Mouse (Mus musculus): ENCODE data around the gene Shf.
"Not testable (repeated sequence)": the region's sequence is repeated elsewhere in the genome, so short reads cannot be mapped to it uniquely, and the experiment has no call there.

The Shf gene

DNA sequence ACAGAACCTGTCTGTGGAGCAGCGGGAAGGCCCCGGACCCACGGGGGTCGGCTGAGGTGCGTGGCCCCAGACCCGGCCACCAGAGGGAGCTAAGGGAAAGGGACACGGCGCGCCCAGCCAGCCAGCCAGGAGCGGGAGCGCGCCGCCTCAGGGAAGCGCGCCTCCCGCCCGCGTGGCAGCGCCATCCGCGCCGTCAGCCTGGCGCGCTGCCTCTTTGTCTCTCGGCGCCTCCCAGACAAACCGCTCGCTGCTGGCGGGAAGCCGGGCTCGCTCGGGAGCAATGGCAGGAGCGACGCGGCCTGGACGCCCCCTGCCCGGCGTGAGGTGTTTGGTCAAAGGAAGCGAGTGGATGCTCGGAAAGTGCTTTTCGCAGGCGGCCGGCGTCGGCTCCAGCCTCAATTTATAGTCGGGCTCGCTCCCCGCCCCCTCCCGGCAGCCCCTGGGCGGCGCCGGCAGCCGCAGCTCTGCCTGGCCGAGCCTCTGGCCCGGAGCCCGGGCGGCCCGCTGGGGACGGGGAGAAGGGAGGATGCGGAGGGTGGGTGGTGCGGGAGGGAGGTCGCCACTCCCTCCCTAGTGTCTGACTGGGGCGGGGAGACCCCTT, 20.3 kb downstream of the Shf start:
- DNase-seq (ENCODE audit: low read depth, low spot score): peak; percentile 80

- no peak for DNase-seq (ENCODE audit: low read depth, low spot score)
Measured at GRCm38 (mm10) chr2:122347257-122347656, 21.7 kb downstream of the Shf start.

DNA sequence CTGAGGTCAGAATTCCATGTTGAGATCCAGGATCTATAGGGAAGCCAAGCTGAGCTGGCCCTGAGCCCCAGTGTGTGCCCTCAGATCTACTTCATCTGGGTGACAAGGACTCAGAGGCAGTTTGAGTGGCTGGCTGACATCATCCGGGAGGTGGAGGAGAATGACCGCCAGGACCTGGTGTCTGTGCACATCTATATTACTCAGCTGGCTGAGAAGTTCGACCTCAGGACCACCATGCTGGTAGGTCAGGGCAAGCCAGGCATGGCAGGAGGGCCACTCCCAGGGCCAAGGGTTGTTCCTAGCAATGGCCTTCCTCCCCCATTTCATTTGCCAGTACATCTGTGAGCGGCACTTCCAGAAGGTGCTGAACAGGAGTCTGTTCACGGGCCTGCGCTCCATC, 22.8 kb downstream of the Shf start:
- not testable (repeated sequence) for DNase-seq (ENCODE audit: low read depth, low spot score)

GRCm38 (mm10) chr2:122345106-122345893, 23.7 kb downstream of the Shf start:
- no peak for DNase-seq (ENCODE audit: low read depth, low spot score)

DNA sequence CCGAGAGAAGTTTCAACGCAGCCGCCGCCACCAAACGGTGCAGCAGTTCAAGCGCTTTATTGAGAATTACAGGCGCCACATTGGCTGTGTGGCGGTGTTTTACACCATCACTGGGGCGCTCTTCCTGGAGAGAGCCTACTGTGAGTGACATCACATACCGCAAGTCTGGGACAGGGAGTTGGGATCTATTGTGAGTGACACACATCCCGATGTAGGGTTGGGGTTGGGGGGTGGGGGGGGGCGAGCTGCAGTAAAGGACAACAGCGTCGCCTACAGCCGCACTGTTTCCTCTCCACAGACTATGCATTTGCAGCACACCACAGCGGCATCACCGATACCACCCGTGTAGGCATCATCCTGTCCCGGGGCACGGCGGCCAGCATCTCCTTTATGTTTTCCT, 31.7 kb downstream of the Shf start:
- no peak for DNase-seq (ENCODE audit: low read depth, low spot score)

DNA sequence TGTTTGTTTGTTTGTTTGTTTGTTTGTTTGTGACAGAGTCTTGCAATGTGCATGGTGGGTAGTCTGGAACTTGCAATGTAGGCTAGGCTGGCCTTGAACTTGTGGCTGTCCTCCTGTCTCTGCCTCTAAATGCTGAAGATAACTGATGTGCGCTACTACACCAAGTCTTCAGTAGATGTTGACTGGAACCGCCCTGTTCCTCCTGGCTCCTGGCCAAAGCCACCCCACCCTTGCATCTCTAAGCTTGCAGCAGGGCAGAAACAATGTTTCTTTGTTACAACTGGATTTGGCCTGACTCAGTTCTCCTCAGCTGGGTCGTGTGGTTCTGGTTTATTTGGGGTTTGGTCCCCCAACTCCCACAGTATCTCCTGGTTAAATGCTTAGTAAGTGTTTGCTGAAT, 34.8 kb downstream of the Shf start:
- DNase-seq (ENCODE audit: low read depth, low spot score): peak; percentile 60

DNA sequence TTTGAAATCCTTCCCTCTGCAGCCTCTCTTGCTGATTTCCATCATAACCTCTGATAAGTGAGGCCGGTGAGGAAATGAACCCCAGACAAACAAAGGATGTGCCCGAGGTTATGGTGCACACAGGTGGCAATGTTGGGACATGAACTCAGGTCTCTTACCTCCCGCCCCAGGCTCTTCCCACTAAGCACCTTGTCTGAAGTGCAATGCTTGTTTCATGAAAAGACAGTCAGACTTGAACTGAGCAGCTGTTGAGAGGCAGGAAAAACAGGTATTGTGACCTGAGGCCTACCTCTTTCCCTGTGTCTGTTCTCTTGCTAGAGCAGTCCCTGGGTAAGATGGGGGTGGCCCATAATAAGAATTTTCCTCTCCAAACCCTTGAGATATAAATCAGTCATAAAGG, 36.7 kb downstream of the Shf start:
- no peak for DNase-seq (ENCODE audit: low read depth, low spot score)

DNA sequence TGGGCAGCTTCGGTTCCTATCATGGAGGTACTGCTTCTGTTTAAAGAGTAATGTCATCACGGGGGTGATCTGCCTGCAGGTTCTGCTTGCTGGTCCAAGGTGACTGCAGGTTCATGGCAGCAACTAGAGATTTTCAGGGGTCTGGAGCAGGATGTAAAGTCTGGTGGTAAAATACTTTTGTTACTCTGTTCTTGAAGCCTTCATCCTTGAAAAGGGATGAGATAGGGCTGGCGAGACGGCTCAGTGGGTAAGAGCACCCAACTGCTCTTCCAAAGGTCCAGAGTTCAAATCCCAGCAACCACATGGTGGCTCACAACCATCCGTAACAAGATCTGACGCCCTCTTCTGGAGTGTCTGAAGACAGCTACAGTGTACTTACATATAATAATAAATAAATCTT, 38.6 kb downstream of the Shf start:
- DNase-seq (ENCODE audit: low read depth, low spot score): not testable (repeated sequence)

DNA sequence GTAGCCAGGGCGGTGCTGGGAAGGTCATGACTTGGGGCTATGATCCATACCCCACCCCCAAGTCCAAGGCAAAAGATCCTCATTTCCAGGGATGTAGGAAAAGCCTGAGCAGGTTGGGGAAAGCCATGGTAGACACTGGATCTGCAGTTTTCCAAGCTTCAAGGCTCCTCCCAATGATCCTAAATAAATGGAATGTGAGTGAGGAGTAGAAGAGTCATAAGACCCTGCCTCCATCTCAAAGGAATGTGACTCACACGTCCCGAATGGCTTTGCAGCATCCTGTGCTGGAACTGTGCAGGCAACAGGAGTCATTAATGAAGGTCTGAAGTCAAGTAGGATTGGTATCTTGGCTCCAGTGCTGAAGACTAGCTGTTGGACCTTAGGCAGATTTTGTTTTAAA, 41.0 kb downstream of the Shf start:
- DNase-seq (ENCODE audit: low read depth, low spot score): peak; percentile 89

DNA sequence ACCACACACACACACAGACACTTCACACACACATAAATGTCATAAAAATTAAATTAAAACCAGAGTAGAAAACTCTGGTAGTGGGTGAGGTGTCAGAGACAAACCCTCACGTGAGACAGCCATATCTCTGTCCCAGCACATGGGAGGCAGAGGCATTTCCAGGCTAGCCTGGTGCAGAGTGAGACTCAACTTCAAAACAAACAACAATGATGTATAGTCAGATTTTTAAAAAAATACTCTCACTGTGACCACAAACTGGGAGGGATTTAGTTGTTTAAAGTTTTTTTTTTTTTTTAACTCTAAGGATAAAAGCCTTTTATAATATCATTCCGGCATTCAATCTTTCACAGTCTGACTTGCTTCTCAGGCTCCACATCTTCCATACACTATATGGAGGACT, 43.6 kb downstream of the Shf start:
- DNase-seq (ENCODE audit: low read depth, low spot score): peak; percentile 61

GRCm38 (mm10) chr2:122324586-122324985, 44.4 kb downstream of the Shf start:
- no peak for DNase-seq (ENCODE audit: low read depth, low spot score)

GRCm38 (mm10) chr2:122323960-122324359, 45.0 kb downstream of the Shf start:
- DNase-seq (ENCODE audit: low read depth, low spot score): no peak

- DNase-seq (ENCODE audit: low read depth, low spot score): no peak
Measured at GRCm38 (mm10) chr2:122317384-122317783, 51.6 kb downstream of the Shf start.

GRCm38 (mm10) chr2:122315372-122315771, 53.6 kb downstream of the Shf start, which contains the start of gene Duox1:
Duox1 (plus strand) TSS chr2:122315672.
- DNase-seq (ENCODE audit: low read depth, low spot score): no peak

DNA sequence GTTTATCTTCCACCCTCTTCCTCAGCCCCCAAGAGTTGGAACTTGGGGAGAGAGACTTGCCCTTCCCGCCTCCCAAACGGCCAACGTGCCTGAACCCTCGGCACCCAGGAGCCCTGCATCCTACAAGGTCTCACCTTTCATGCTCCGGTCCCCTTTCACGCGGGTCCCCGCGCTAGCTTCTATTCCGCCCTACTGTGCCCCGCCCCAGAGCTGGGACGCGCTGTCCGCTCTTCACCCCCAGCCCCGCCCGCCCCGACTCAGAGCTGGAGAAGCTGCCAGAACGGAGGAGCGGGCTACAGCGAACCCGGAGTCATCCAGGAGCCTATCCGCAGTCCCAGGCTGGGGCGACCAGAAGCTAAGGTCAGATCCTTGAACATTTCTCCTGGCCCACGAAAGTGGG, 55.4 kb downstream of the Shf start, which contains the start of gene Duoxa1:
Gene Duoxa1, minus strand, starts transcription at position 195 of the 400 bp plus-strand sequence.
- no peak for DNase-seq (ENCODE audit: low read depth, low spot score)

DNA sequence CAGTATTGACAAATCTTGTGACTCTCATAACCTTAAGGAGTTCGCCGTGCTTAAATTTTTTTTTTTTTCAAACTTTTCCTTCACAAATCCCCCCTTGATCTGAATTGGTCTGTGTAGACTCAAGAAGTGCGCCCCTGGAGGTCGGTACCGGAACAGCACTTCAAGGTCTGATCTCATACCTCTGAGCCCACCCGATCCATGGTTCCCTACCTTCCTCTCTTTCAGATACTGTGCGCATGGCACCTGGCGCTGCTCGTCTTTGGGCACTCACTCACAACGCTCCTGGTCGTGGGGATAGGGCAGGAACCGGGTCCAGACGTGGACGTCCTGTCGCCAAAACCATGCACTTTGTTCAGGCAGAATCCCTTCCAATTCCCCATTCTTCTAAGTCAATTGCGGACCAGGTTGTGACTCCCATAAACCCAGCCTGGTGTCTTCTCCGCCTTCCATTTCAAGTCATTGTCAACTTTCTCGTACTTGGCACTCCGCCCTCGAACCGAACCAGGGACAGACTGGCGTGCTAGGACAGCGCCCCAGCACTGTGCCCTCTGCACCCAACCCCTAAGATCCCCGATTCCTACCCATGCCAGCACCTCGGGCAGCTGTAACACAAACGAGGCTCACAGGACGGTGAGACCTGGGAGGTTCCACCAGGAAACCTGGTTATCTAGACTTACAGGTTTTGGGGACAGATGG, 56.1 kb downstream of the Shf start:
- DNase-seq (ENCODE audit: low read depth, low spot score): peak; percentile 64

- DNase-seq (ENCODE audit: low read depth, low spot score): no peak
Measured at GRCm38 (mm10) chr2:122311561-122311960, 57.4 kb downstream of the Shf start.

DNA sequence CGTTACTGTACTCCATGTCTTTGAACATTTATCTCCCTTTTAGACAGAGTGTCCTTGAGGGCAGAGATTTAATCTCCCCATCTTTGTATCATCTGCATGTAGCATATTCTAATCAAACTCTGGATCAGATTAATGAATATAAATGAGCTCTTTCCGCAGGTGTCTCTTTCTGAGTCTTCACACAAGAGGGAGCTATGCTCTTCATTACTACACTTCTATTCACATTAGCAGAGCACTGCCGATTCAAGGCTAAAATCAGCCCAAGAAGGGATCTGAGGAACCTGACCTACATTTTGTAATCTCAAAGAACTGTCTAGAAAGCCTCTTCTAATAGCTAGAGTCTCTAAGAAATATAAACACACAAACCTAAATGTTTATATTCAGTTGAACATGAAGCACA, 59.3 kb downstream of the Shf start:
- DNase-seq (ENCODE audit: low read depth, low spot score): peak; percentile 45

DNA sequence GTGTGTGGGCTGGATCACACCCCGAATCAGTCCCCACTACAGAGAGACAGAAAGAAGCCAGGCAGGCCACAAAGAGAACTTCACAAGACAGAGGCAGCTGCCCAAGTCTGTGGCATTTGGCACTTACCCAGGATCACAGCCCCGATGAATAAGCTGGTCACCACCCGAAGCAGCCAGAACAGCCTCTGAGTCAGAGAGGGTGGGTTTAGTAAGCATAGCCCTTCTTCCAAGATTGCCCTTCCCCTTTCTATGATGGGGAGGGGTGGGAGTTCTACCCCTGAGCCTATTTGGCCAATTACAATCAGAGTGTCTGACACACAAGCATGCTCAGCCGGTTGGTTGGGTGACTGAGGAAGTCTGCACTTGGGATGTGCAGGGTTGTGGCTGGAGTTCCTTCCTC, 62.8 kb downstream of the Shf start:
- peak; percentile 92 for DNase-seq (ENCODE audit: low read depth, low spot score)

GRCm38 (mm10) chr2:122305097-122305892, 63.7 kb downstream of the Shf start:
- DNase-seq (ENCODE audit: low read depth, low spot score): peak; percentile 34

DNA sequence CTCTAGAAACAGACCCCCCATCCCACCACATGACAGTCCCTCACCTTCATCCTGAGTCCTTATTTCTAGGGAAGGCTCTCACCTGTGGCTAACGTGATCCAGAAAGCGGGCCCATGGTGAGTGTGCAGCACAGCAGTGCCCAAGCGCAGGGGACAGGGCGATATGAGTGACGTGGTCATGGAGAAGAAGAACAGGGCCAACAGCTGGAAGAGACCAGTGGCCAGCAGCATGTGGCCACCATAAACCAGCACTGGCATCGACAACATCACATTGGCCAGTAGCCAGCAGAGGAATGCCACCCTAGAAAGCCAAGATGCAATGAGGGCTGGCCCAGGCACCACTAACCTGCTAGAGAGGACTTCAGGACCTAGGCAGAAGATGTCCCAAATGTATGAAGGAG, 64.4 kb downstream of the Shf start:
- peak; percentile 24 for DNase-seq (ENCODE audit: low read depth, low spot score)

All from 3T3-L1 (cell line).